Mouse (Mus musculus) neutrophil, adult 59 days (primary cell): ENCODE measurements around the gene Dtx2. TPM values are rescaled to one million over a fixed set of nuclear protein-coding genes. Genes with fewer than 3 reads are reported as not detected.

Source experiments
- total RNA-seq, 2 experiments: library from RNA; stranded (reverse); gene quantifications; 1 replicate in 1 of 2; 2 replicates in 1 of 2; pipeline ENCODE4 v1.2.4; 2023

The Dtx2 gene
- total RNA-seq, result 10 to 100 TPM; 16.8 to 17.3 TPM

GRCm38 (mm10) chr5:135994725-135995687 is at the start of gene Dtx2:
Gene Dtx2 (plus strand): TSS chr5:135994800.

GRCm38 (mm10) chr5:135974365-135974764 is 20.2 kb upstream of the Dtx2 start, which contains the start of gene Ssc4d:
Gene Ssc4d (minus strand): TSS chr5:135974531.

GRCm38 (mm10) chr5:135979904-135980303 is 14.7 kb upstream of the Dtx2 start, which contains the start of gene Zp3:
Gene Zp3 (plus strand): TSS chr5:135980099.

GRCm38 (mm10) chr5:136038258-136039214 is 43.9 kb downstream of the Dtx2 start, which contains the start of gene Upk3b:
Gene Upk3b (plus strand): TSS chr5:136038496.

GRCm38 (mm10) chr5:136054301-136055077 is 59.9 kb downstream of the Dtx2 start, which contains the start of gene Upk3bl:
Gene Upk3bl (plus strand): TSS chr5:136054492.

Other genes starting within 250 kb of the Dtx2 start
- gene Styxl1, start 216.4 kb upstream of the Dtx2 start, total RNA-seq, result not detected
- gene Mdh2, start 216.3 kb upstream of the Dtx2 start, total RNA-seq, result 100 to 1,000 TPM; 227 to 235 TPM
- not detected for gene Srrm3, start 187.9 kb upstream of the Dtx2 start, total RNA-seq
- not detected for gene Hspb1, start 106.9 kb upstream of the Dtx2 start, total RNA-seq
- 100 to 1,000 TPM; 111 to 123 TPM for gene Ywhag, start 60.2 kb upstream of the Dtx2 start, total RNA-seq
- gene Ssc4d, start 20.3 kb upstream of the Dtx2 start, total RNA-seq, result 1 to 10 TPM; 5.7 to 9.1 TPM
- not detected for gene Zp3, start 14.7 kb upstream of the Dtx2 start, total RNA-seq
- not detected for gene Upk3b, start 43.7 kb downstream of the Dtx2 start, total RNA-seq
- gene Upk3bl, start 59.7 kb downstream of the Dtx2 start, total RNA-seq, result not detected
- 10 to 100 TPM; 26.8 to 32.4 TPM for gene Rasa4, start 89.1 kb downstream of the Dtx2 start, total RNA-seq
- gene Polr2j, start 121.8 kb downstream of the Dtx2 start, total RNA-seq, result 10 to 100 TPM; 72.9 to 73.5 TPM
- 10 to 100 TPM; 39.5 to 39.8 TPM for gene Lrwd1, start 141.3 kb downstream of the Dtx2 start, total RNA-seq
- 10 to 100 TPM; 15.7 to 18.4 TPM for gene Alkbh4, start 141.3 kb downstream of the Dtx2 start, total RNA-seq
- gene Orai2, start 175.9 kb downstream of the Dtx2 start, total RNA-seq, result 10 to 100 TPM; 77.0 to 79.4 TPM
- gene Prkrip1, start 204.2 kb downstream of the Dtx2 start, total RNA-seq, result 10 to 100 TPM; 20.8 to 21.0 TPM